In genomic region chr6:83762880-83763431, GRCm38 (mm10) we compare ENCODE assay signal across 8 mouse cellular contexts. TPM values are rescaled to one million over a fixed set of nuclear protein-coding genes. Genes with fewer than 3 reads are reported as not detected.
DNase-seq lines count a peak whose midpoint lies in the region; ATAC-seq and TF ChIP-seq lines count a peak whose summit lies in the region.

No protein-coding gene starts in this region.

- no peak for TF ChIP-seq CTCF in heart, postnatal 0 days (IDR thresholded peaks at IDR 0.05; ENCODE audit: low read depth)
- no peak for TF ChIP-seq CTCF in cerebellum, adult 2 months (IDR thresholded peaks at IDR 0.05; ENCODE audit: borderline replicate concordance, insufficient read depth, low read depth, low read length)

- 3% methylated on average over 35 of the region's 35 CpGs for WGBS in heart, postnatal 0 days
- WGBS in kidney, embryonic 16.5 days, result 1% methylated on average over 35 of the region's 35 CpGs
- WGBS in stomach, embryonic 15.5 days, result 3% methylated on average over 35 of the region's 35 CpGs
- 22% methylated on average over 35 of the region's 35 CpGs for WGBS in cerebellum, adult 2 months

- DNase-seq in ES-E14 (ENCODE audit: low read depth, low spot score) (peak; percentile 47), adipocyte (ENCODE audit: low spot score) (no peak)
- peak; percentile 31 for DNase-seq in heart, postnatal 0 days (ENCODE audit: low spot score)
- peak; percentile 51 for DNase-seq in lung, postnatal 10 days
- DNase-seq in cerebellum, adult 2 months, result no peak

- peak overlapping the region; percentile 19; the same call in 1 of the 2 replicates for H3K9ac ChIP-seq in ES-E14 (ENCODE audit: insufficient read depth, low read depth, low read length, poor library complexity, severe bottlenecking)
- H3K9ac ChIP-seq in heart, postnatal 0 days (replicated peaks; ENCODE audit: low read depth, low read length), result no peak overlapping the region
- peak overlapping the region; percentile 53 for H3K9ac ChIP-seq in kidney, embryonic 16.5 days (replicated peaks; ENCODE audit: low read length)
- H3K9ac ChIP-seq in stomach, embryonic 15.5 days, result no peak overlapping the region

- TF ChIP-seq EP300 in heart, postnatal 0 days (IDR thresholded peaks at IDR 0.05; ENCODE audit: low read depth), result no peak

- TF ChIP-seq POLR2A in cerebellum, adult 2 months (IDR thresholded peaks at IDR 0.05; ENCODE audit: borderline replicate concordance, insufficient read depth, low read length), result no peak

- peak overlapping the region; percentile 61 for H3K4me2 ChIP-seq in heart, postnatal 0 days (ENCODE audit: low read depth, low read length)
- peak overlapping the region; percentile 72 for H3K4me2 ChIP-seq in kidney, embryonic 16.5 days (replicated peaks; ENCODE audit: low read depth, low read length)
- H3K4me2 ChIP-seq in stomach, embryonic 15.5 days, result peak overlapping the region; percentile 75

- no peak overlapping the region for H3K27ac ChIP-seq in ES-E14 (ENCODE audit: insufficient read depth, low read depth, low read length, poor library complexity, severe bottlenecking)
- H3K27ac ChIP-seq in heart, postnatal 0 days (ENCODE audit: low read depth), result no peak overlapping the region
- no peak overlapping the region for H3K27ac ChIP-seq in kidney, embryonic 16.5 days (ENCODE audit: low read length)
- H3K27ac ChIP-seq in stomach, embryonic 15.5 days, result no peak overlapping the region
- H3K27ac ChIP-seq in cerebellum, adult 2 months (ENCODE audit: insufficient read depth, low read length), result no peak overlapping the region

- no peaks in the 10 kb centered on the region for H3K9me3 ChIP-seq in ES-E14 (ENCODE audit: control insufficient read depth, insufficient read depth, low read depth, low read length)
- H3K9me3 ChIP-seq in heart, postnatal 0 days (replicated peaks; ENCODE audit: control insufficient read depth, low read length), result no peaks in the 10 kb centered on the region
- no peaks in the 10 kb centered on the region for H3K9me3 ChIP-seq in kidney, embryonic 16.5 days (ENCODE audit: low read length)
- H3K9me3 ChIP-seq in stomach, embryonic 15.5 days, result no peaks in the 10 kb centered on the region

- peak; percentile 67 for ATAC-seq in common myeloid progenitor, adult 5-6 weeks (replicated peaks; ENCODE audit: low read depth, poor library complexity, severe bottlenecking)
- ATAC-seq in heart, postnatal 0 days (ENCODE audit: insufficient read depth, low read depth), result peak; percentile 46; the same call in 1 of the 2 replicates
- peak; percentile 78 for ATAC-seq in kidney, embryonic 16.5 days (ENCODE audit: low FRiP score, low TSS enrichment)
- ATAC-seq in stomach, embryonic 15.5 days (ENCODE audit: insufficient read depth, low FRiP score, low read depth), result peak; percentile 65; the same call in 1 of the 2 replicates

- H3K4me3 ChIP-seq in ES-E14 (ENCODE audit: insufficient read depth in 1 of 2, low read depth in 1 of 2, low read length in 2 of 2, poor library complexity in 1 of 2, severe bottlenecking in 1 of 2), result peak overlapping the region; percentile 20 to 50
- H3K4me3 ChIP-seq in heart, postnatal 0 days (ENCODE audit: low read depth, low read length), result peak overlapping the region; percentile 30
- H3K4me3 ChIP-seq in kidney, embryonic 16.5 days (ENCODE audit: low read length), result peak overlapping the region; percentile 42
- peak overlapping the region; percentile 34 for H3K4me3 ChIP-seq in stomach, embryonic 15.5 days (replicated peaks)
- no peak overlapping the region for H3K4me3 ChIP-seq in cerebellum, adult 2 months (replicated peaks; ENCODE audit: insufficient read depth, low read depth, low read length)

- H3K27me3 ChIP-seq in heart, postnatal 0 days (ENCODE audit: control insufficient read depth, insufficient read depth, low read length), result peaks cover 36% of the 10 kb centered on the region
- peaks cover 41% of the 10 kb centered on the region for H3K27me3 ChIP-seq in kidney, embryonic 16.5 days (ENCODE audit: insufficient read depth, low read length)
- H3K27me3 ChIP-seq in stomach, embryonic 15.5 days (replicated peaks), result peaks cover 43% of the 10 kb centered on the region
- no peaks in the 10 kb centered on the region for H3K27me3 ChIP-seq in cerebellum, adult 2 months (ENCODE audit: control insufficient read depth, insufficient read depth, low read length)

- in situ Hi-C loops in ES-E14 (cut with MboI; ENCODE audit: low sequenced_read_pairs in 2 of 2, unreplicated experiment in 2 of 2), result no loop called here

- peaks cover under 1 to 2% of the 10 kb centered on the region in 2 experiments; a peak in 2 of 4 replicates for H3K4me1 ChIP-seq in ES-E14 (ENCODE audit: control insufficient read depth in 2 of 2, insufficient read depth in 2 of 2, low read length in 2 of 2, poor library complexity in 1 of 2)
- peaks cover 15% of the 10 kb centered on the region for H3K4me1 ChIP-seq in heart, postnatal 0 days (ENCODE audit: control insufficient read depth, insufficient read depth)
- H3K4me1 ChIP-seq in kidney, embryonic 16.5 days (ENCODE audit: insufficient read depth, low read length), result peaks cover 9% of the 10 kb centered on the region
- peaks cover 10% of the 10 kb centered on the region; the same call in 1 of the 2 replicates for H3K4me1 ChIP-seq in stomach, embryonic 15.5 days
- H3K4me1 ChIP-seq in cerebellum, adult 2 months (ENCODE audit: control insufficient read depth, insufficient read depth, low read length), result no peaks in the 10 kb centered on the region

- H3K36me3 ChIP-seq in ES-E14 (ENCODE audit: control insufficient read depth, insufficient read depth, low read length, poor library complexity, severe bottlenecking), result no peaks in the 10 kb centered on the region
- no peaks in the 10 kb centered on the region for H3K36me3 ChIP-seq in heart, postnatal 0 days (replicated peaks; ENCODE audit: control insufficient read depth, insufficient read depth, low read length)
- H3K36me3 ChIP-seq in kidney, embryonic 16.5 days (ENCODE audit: insufficient read depth, low read length), result no peaks in the 10 kb centered on the region
- no peaks in the 10 kb centered on the region for H3K36me3 ChIP-seq in stomach, embryonic 15.5 days

TF ChIP-seq in ES-E14, 5 proteins besides CTCF, POLR2A, EP300 and RAD21:
- TF ChIP-seq ZC3H11A (IDR thresholded peaks at IDR 0.05; ENCODE audit: borderline replicate concordance, low read depth, low read length) (no peak), ZNF384 (IDR thresholded peaks at IDR 0.05; ENCODE audit: low read depth, low read length) (no peak), MAFK (IDR thresholded peaks at IDR 0.05; ENCODE audit: insufficient read depth, low read depth, low read length) (no peak), CHD2 (IDR thresholded peaks at IDR 0.05; ENCODE audit: low read depth, low read length) (no peak), HCFC1 (IDR thresholded peaks at IDR 0.05; ENCODE audit: borderline replicate concordance, insufficient read depth, low read length) (no peak)

RNA-seq across cellular contexts. Expression of gene Ankrd53, which starts 0.5 kb away (rescaled TPM):
- 0.16 and 0.18 TPM in 2 replicates for total RNA-seq in ES-E14 (2012; rRNA removed)
- total RNA-seq in common myeloid progenitor, adult 5-6 weeks (2017), result not detected in 2 replicates
- total RNA-seq in heart, postnatal 0 days (2014; rRNA removed; ENCODE audit: low replicate concordance), result not detected in 2 replicates
- 0.16 TPM in 2 replicates for polyA plus RNA-seq in heart, postnatal 0 days (2015; fragmentation: Nextera tagmentation; extraction: Ambion mirVana)
- 0.19 and 0.30 TPM in 2 replicates for polyA plus RNA-seq in kidney, embryonic 16.5 days (2015; fragmentation: Nextera tagmentation; extraction: Ambion mirVana)
- not detected in 2 replicates for polyA plus RNA-seq in stomach, embryonic 15.5 days (2015; fragmentation: Nextera tagmentation; extraction: Ambion mirVana)
- not detected in 2 replicates for polyA plus RNA-seq in cerebellum, adult 2 months (2012; rRNA removed)

RNA-seq across cellular contexts. Expression of gene Tex261, which starts 12.7 kb away (rescaled TPM):
- 61.6 and 70.9 TPM in 2 replicates for total RNA-seq in ES-E14 (2012; rRNA removed)
- total RNA-seq in common myeloid progenitor, adult 5-6 weeks (2017), result 30.9 and 37.2 TPM in 2 replicates
- 78.9 and 85.9 TPM in 2 replicates for total RNA-seq in heart, postnatal 0 days (2014; rRNA removed; ENCODE audit: low replicate concordance)
- 102 and 109 TPM in 2 replicates for polyA plus RNA-seq in heart, postnatal 0 days (2015; fragmentation: Nextera tagmentation; extraction: Ambion mirVana)
- polyA plus RNA-seq in kidney, embryonic 16.5 days (2015; fragmentation: Nextera tagmentation; extraction: Ambion mirVana), result 98.9 and 101 TPM in 2 replicates
- 84.0 and 86.2 TPM in 2 replicates for polyA plus RNA-seq in stomach, embryonic 15.5 days (2015; fragmentation: Nextera tagmentation; extraction: Ambion mirVana)
- polyA plus RNA-seq in cerebellum, adult 2 months (2012; rRNA removed), result 73.1 and 80.1 TPM in 2 replicates

RNA-seq across cellular contexts. Expression of gene Atp6v1b1, which starts 20.2 kb away (rescaled TPM):
- not detected in 2 replicates for total RNA-seq in ES-E14 (2012; rRNA removed)
- total RNA-seq in common myeloid progenitor, adult 5-6 weeks (2017), result not detected in 2 replicates
- total RNA-seq in heart, postnatal 0 days (2014; rRNA removed; ENCODE audit: low replicate concordance), result 0.15 and 4.1 TPM in 2 replicates
- polyA plus RNA-seq in heart, postnatal 0 days (2015; fragmentation: Nextera tagmentation; extraction: Ambion mirVana), result 0.10 TPM in 1 of 2 replicates, not detected in the other
- 14.1 and 15.8 TPM in 2 replicates for polyA plus RNA-seq in kidney, embryonic 16.5 days (2015; fragmentation: Nextera tagmentation; extraction: Ambion mirVana)
- polyA plus RNA-seq in stomach, embryonic 15.5 days (2015; fragmentation: Nextera tagmentation; extraction: Ambion mirVana), result 0.08 TPM in 1 of 2 replicates, not detected in the other
- 0.05 TPM in 1 of 2 replicates, not detected in the other for polyA plus RNA-seq in cerebellum, adult 2 months (2012; rRNA removed)

RNA-seq across cellular contexts. Expression of gene Nagk, which starts 31.8 kb away (rescaled TPM):
- 18.0 and 22.2 TPM in 2 replicates for total RNA-seq in ES-E14 (2012; rRNA removed)
- total RNA-seq in common myeloid progenitor, adult 5-6 weeks (2017), result 9.1 and 9.8 TPM in 2 replicates
- total RNA-seq in heart, postnatal 0 days (2014; rRNA removed; ENCODE audit: low replicate concordance), result 44.3 and 50.9 TPM in 2 replicates
- 65.3 and 70.9 TPM in 2 replicates for polyA plus RNA-seq in heart, postnatal 0 days (2015; fragmentation: Nextera tagmentation; extraction: Ambion mirVana)
- polyA plus RNA-seq in kidney, embryonic 16.5 days (2015; fragmentation: Nextera tagmentation; extraction: Ambion mirVana), result 60.7 and 60.9 TPM in 2 replicates
- 64.3 and 69.0 TPM in 2 replicates for polyA plus RNA-seq in stomach, embryonic 15.5 days (2015; fragmentation: Nextera tagmentation; extraction: Ambion mirVana)
- 22.2 and 23.6 TPM in 2 replicates for polyA plus RNA-seq in cerebellum, adult 2 months (2012; rRNA removed)

RNA-seq across cellular contexts. Expression of gene Vax2, which starts 51.9 kb away (rescaled TPM):
- 0.69 and 2.1 TPM in 2 replicates for total RNA-seq in ES-E14 (2012; rRNA removed)
- total RNA-seq in common myeloid progenitor, adult 5-6 weeks (2017), result not detected in 2 replicates
- total RNA-seq in heart, postnatal 0 days (2014; rRNA removed; ENCODE audit: low replicate concordance), result not detected in 2 replicates
- not detected in 2 replicates for polyA plus RNA-seq in heart, postnatal 0 days (2015; fragmentation: Nextera tagmentation; extraction: Ambion mirVana)
- polyA plus RNA-seq in kidney, embryonic 16.5 days (2015; fragmentation: Nextera tagmentation; extraction: Ambion mirVana), result not detected in 2 replicates
- not detected in 2 replicates for polyA plus RNA-seq in stomach, embryonic 15.5 days (2015; fragmentation: Nextera tagmentation; extraction: Ambion mirVana)
- polyA plus RNA-seq in cerebellum, adult 2 months (2012; rRNA removed), result not detected in 2 replicates

Comparison
In these comparisons a context has a peak if more than half of its experiments do, and no peak if none do; other contexts are left out.
1. DNase-seq: peak in ES-E14 (single experiment), heart, postnatal 0 days (single experiment) and lung, postnatal 10 days (single experiment); none in adipocyte (single experiment) and cerebellum, adult 2 months (0 of 2).
2. H3K9ac ChIP-seq: peak in ES-E14 (single experiment) and kidney, embryonic 16.5 days (single experiment); none in heart, postnatal 0 days (single experiment) and stomach, embryonic 15.5 days (single experiment).
3. RNA of gene Atp6v1b1, which starts 20.2 kb away (polyA plus RNA-seq): 14.1 to 15.8 TPM in kidney, embryonic 16.5 days; 0.08 TPM in stomach, embryonic 15.5 days, 0.05 TPM in cerebellum, adult 2 months and 0.10 TPM in heart, postnatal 0 days; every median in the first group is over 10 times any median in the second.
4. Peak in every context shown above with its lines, with median percentiles within 50 percentile points of each other: ATAC-seq and H3K4me2 ChIP-seq.